Mouse (Mus musculus) testis, adult 2 months (tissue): ENCODE data around the gene Elmsan1.

ENCODE experiments used
- CTCF ChIP-seq: fragments of 200-500 bp; IDR thresholded peaks from 2 replicates; pipeline ENCODE4 v1.5.1; 2012; ENCODE audit warnings: low read depth, mild to moderate bottlenecking, inconsistent platforms, low read length, moderate library complexity; ENCODE audit not compliant: control insufficient read depth, insufficient read depth, insufficient replicate concordance
- POLR2A ChIP-seq: fragments of 200-500 bp; IDR thresholded peaks from 2 replicates; pipeline ENCODE4 v1.6.1; 2012; ENCODE audit warnings: low read depth, mild to moderate bottlenecking, inconsistent platforms, low read length, moderate library complexity; ENCODE audit not compliant: control insufficient read depth

- TF ChIP-seq POLR2A = no peak
- no peak for TF ChIP-seq CTCF
These were observed 119.1 kb downstream of the Elmsan1 start for GRCm38 (mm10) chr12:84099605-84100004.
